Mouse (Mus musculus) limb, embryonic 11.5 days (tissue): ENCODE measurements around the gene Lrrk2. TPM values are rescaled to one million over a fixed set of nuclear protein-coding genes. Genes with fewer than 3 reads are reported as not detected.
A peak's percentile ranks its signal among the peaks of the same experiment; 100 is the strongest.

Source experiments
- ATAC-seq: fragments of 200-750 bp; cut with Nextera tagmentation; 2 replicates; pipeline ENCODE4 v1.8.0; 2017; ENCODE audit warnings: low read depth; ENCODE audit not compliant: insufficient number of reproducible peaks, low FRiP score, low TSS enrichment
- DNase-seq: peaks from one replicate; pipeline ENCODE4 v3.0.0-alpha.2; 2015; ENCODE audit warnings: low spot score
- H3K27ac ChIP-seq: fragments of 300-500 bp; sonication (generic); replicated peaks from 2 replicates; pipeline ENCODE4 v1.5.1; 2014; ENCODE audit warnings: low read depth, mild to moderate bottlenecking, low read length
- H3K27me3 ChIP-seq: fragments of 300-500 bp; sonication (generic); 2 replicates; pipeline ENCODE4 v1.6.1; 2014; ENCODE audit warnings: mild to moderate bottlenecking, low read length, mixed read lengths; ENCODE audit not compliant: control insufficient read depth, insufficient read depth
- H3K36me3 ChIP-seq: fragments of 300-500 bp; sonication (generic); 2 replicates; pipeline ENCODE4 v1.6.1; 2014; ENCODE audit warnings: mild to moderate bottlenecking, low read length, moderate library complexity, mixed read lengths; ENCODE audit not compliant: control insufficient read depth, insufficient read depth
- H3K4me1 ChIP-seq: fragments of 300-500 bp; sonication (generic); 2 replicates; pipeline ENCODE4 v1.6.1; 2014; ENCODE audit warnings: low read length, mixed read lengths; ENCODE audit not compliant: control insufficient read depth, insufficient read depth
- H3K4me2 ChIP-seq: fragments of 300-500 bp; sonication (generic); 2 replicates; pipeline ENCODE4 v1.6.1; 2014; ENCODE audit warnings: low read depth, mild to moderate bottlenecking, moderate library complexity; ENCODE audit not compliant: severe bottlenecking
- H3K4me3 ChIP-seq: fragments of 300-500 bp; sonication (generic); 2 replicates; pipeline ENCODE4 v1.5.1; 2014; ENCODE audit warnings: low read depth, low read length
- H3K9ac ChIP-seq: fragments of 300-500 bp; sonication (generic); 2 replicates; pipeline ENCODE4 v1.6.1; 2014; ENCODE audit warnings: mild to moderate bottlenecking, low read length
- H3K9me3 ChIP-seq: fragments of 300-500 bp; sonication (generic); 2 replicates; pipeline ENCODE4 v1.6.1; 2016; ENCODE audit warnings: low read length; ENCODE audit not compliant: control insufficient read depth
- WGBS: fragments of 180-500 bp; shearing (Covaris S2); extraction: QIAGEN DNeasy Blood & Tissue Kit; methylation state at CpG from one replicate; pipeline ENCODE4 v1.1.7; 2014; 5-methylcytosine and 5-hydroxymethylcytosine counted together
- polyA plus RNA-seq: library from polyadenylated mRNA; unstranded; fragments of >200 nt; fragmentation: Nextera tagmentation; extraction: Ambion mirVana; gene quantifications from 2 replicates; pipeline ENCODE4 v1.2.1, GENCODE M21; 2014

The Lrrk2 gene
- polyA plus RNA-seq, 1 experiment from 2014 or later = 3.8 TPM

DNA sequence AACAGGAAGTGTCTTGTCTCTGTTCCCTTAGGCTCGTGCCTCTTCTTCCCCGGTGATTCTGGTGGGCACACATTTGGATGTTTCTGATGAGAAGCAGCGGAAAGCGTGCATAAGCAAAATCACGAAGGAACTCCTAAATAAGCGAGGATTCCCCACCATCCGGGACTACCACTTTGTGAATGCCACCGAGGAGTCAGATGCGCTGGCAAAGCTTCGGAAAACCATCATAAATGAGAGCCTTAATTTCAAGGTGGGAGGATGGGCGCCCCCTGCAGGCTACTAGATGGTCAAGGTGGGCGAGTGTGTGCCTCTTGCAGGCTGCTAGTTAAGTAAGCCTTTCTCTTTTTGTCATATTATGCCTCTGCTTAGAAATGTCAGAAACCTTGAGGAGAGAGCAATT is 79.1 kb downstream of the Lrrk2 start:
- Histone ChIP-seq H3K27ac (no peak overlapping the region), H3K4me1 (no peaks in the 10 kb centered on the region), H3K9ac (no peak overlapping the region), H3K36me3 (no peaks in the 10 kb centered on the region), H3K4me2 (no peak overlapping the region), H3K4me3 (no peak overlapping the region), H3K9me3 (no peaks in the 10 kb centered on the region), H3K27me3 (no peaks in the 10 kb centered on the region)
- WGBS = 57% methylated on average over 12 of the region's 12 CpGs
- no peak for ATAC-seq
- DNase-seq = peak; percentile 54

DNA sequence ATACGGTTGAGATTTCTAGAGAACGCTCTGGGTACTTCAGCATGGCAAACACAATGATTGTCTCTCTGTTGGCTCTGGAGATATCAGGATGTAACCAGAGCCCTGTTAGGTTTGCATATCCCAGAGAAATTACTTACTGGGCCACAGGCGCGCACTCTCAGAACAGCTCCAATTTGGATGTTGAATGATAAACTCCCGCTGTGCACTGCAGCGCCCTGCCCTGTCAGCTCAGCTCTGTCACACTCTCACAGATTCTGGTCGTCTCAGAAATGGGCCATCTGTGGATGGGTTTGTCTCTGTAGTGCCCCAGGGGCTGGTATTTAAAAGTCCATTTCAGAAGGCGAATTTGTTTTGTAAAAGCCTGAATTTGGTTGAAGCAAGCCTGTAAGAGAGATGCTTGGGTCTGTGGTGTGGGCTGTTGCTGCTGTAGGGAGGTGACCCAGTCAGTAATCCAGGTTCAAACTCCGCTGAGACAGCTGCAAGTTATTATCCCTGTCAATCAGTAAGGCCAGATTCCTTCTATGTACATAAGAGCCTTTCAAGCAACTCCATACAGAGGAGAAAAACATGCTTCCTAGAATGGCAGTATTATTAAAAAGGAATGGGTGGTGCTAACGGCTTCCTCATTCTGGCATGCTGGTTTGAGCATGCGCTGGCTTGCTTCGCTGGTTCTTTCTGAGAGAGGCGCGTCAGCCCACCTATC is 80.6 kb downstream of the Lrrk2 start:
- no peak overlapping the region for H3K9ac ChIP-seq
- WGBS = 77% methylated on average over 14 of the region's 14 CpGs
- no peaks in the 10 kb centered on the region for H3K4me1 ChIP-seq
- H3K9me3 ChIP-seq = no peaks in the 10 kb centered on the region
- DNase-seq = peak; percentile 30
- no peak overlapping the region for H3K27ac ChIP-seq
- no peak overlapping the region for H3K4me2 ChIP-seq
- H3K4me3 ChIP-seq = no peak overlapping the region
- no peaks in the 10 kb centered on the region for H3K36me3 ChIP-seq
- no peaks in the 10 kb centered on the region for H3K27me3 ChIP-seq
- peak; percentile 52; the same call in 1 of the 2 replicates for ATAC-seq

DNA sequence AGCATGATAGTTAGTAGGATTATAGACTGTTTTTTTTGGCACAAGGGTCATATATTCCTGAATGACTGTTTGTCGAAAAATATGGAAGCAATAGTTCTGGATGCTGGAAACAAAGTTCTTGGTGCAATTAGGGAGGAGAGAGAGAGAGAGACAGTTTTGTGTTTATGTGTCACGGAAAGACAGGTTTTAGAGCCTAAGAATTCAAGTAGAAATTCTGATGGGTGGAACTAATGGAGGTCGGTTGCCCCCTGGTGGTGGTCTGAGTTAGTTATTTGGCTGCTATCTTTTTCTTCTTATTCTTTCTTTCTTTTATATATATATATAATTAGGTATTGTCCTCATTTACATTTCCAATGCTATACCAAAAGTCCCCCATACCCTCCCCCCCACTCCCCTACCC is 81.6 kb downstream of the Lrrk2 start:
- no peak overlapping the region for H3K4me3 ChIP-seq
- no peaks in the 10 kb centered on the region for H3K27me3 ChIP-seq
- DNase-seq (peak; percentile 73), ATAC-seq (no peak)
- H3K4me2 ChIP-seq = no peak overlapping the region
- H3K9me3 ChIP-seq = no peaks in the 10 kb centered on the region
- 26% methylated on average over 3 of the region's 3 CpGs for whole genome bisulfite sequencing
- no peak overlapping the region for H3K27ac ChIP-seq
- H3K36me3 ChIP-seq = no peaks in the 10 kb centered on the region
- no peaks in the 10 kb centered on the region for H3K4me1 ChIP-seq
- H3K9ac ChIP-seq = no peak overlapping the region

DNA sequence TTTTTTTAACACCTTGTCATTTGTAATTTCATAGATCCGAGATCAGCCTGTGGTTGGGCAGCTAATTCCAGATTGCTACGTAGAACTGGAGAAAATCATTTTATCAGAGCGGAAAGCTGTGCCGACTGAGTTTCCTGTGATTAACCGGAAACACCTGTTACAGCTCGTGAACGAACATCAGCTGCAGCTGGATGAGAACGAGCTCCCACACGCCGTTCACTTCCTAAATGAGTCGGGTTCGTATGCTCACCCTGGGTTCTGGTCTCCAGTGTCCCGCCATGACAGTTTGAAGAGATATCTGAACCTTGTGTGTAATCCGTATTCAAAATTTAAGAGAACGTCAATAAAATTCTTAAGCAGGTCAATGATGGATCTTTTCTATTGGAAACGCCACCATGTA is 82.8 kb downstream of the Lrrk2 start:
- H3K4me2 ChIP-seq = no peak overlapping the region

DNA sequence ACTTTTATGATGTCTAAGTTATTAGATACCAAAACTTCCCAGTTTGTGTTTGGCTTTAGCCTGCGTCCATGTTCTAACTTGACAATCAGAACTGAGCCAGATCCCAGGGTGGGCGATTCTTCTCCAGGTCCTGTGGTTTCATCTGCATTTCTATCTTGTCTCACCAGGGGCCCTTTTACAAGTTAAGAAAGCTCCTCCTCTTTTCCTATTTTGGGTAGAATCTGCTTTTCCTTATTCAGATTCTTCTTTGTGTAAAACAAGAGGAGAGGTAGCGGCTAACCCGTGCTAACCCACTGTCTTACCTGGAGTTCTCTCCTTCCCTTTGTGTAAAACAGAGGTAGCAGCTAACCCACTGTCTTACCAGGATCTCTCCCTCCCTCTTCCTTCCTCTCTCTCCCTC is 99.1 kb downstream of the Lrrk2 start:
- no peaks in the 10 kb centered on the region for H3K27me3 ChIP-seq
- H3K4me1 ChIP-seq = no peaks in the 10 kb centered on the region
- DNase-seq = no peak
- ATAC-seq = no peak
- no peak overlapping the region for H3K27ac ChIP-seq
- 47% methylated on average over 4 of the region's 4 CpGs for WGBS
- H3K4me3 ChIP-seq = no peak overlapping the region
- no peaks in the 10 kb centered on the region for H3K9me3 ChIP-seq
- H3K36me3 ChIP-seq = no peaks in the 10 kb centered on the region
- H3K9ac ChIP-seq = no peak overlapping the region
- no peak overlapping the region for H3K4me2 ChIP-seq

More for the DNA sequence above, 82.8 kb downstream of the Lrrk2 start:
- no peaks in the 10 kb centered on the region for H3K9me3 ChIP-seq
- no peak overlapping the region for H3K9ac ChIP-seq
- no peaks in the 10 kb centered on the region for H3K36me3 ChIP-seq
- ATAC-seq = peak; percentile 33; the same call in 1 of the 2 replicates
- H3K4me3 ChIP-seq = no peak overlapping the region
- WGBS = 29% methylated on average over 16 of the region's 16 CpGs
- no peaks in the 10 kb centered on the region for H3K4me1 ChIP-seq
- peak; percentile 48 for DNase-seq
- H3K27ac ChIP-seq = no peak overlapping the region
- H3K27me3 ChIP-seq = no peaks in the 10 kb centered on the region

DNA sequence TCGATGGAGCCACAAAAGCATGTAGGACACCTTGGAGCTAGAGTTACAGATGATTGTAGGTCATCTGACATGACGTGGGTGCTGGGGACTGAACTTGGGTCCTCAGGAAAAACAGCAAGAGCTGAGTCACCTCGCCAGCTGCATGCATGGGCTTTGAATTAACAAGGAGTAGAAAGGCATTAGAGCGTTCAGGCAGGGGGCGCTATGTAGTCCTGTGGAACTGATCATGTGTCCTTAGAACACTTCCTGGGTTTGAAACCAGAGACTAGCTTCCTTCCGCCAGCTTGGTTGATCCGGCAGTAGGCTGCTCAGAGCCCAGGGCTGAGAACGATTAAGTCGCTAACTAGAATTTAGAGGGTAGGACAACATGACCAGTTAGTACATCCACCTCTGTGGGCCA is 106.2 kb downstream of the Lrrk2 start:
- Histone ChIP-seq H3K27me3 (no peaks in the 10 kb centered on the region), H3K9ac (no peak overlapping the region), H3K27ac (no peak overlapping the region), H3K4me2 (no peak overlapping the region), H3K4me3 (no peak overlapping the region), H3K4me1 (no peaks in the 10 kb centered on the region), H3K9me3 (no peaks in the 10 kb centered on the region), H3K36me3 (no peaks in the 10 kb centered on the region)
- WGBS = 94% methylated on average over 9 of the region's 9 CpGs
- ATAC-seq = no peak
- no peak for DNase-seq

DNA sequence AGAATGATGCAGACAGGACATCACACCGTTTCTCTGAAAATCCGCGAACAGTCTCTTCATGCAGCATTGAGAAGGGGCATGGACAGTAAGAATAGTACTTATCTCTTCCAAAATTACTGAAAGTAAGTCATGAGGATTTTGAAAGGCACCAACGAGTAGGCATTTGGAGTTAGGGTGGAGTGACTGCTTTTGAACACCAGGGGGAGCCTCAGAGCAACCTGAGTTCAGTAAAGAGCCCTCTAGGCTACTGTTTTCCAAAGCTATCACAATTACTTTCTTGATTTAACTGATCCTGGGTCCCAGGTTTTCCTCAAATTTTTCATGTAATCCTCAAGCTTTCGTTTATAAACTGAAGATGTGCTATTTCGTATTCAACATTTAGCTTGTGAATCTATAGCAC is 108.2 kb downstream of the Lrrk2 start:
- Histone ChIP-seq H3K36me3 (no peaks in the 10 kb centered on the region), H3K27ac (no peak overlapping the region), H3K4me1 (no peaks in the 10 kb centered on the region), H3K4me3 (no peak overlapping the region), H3K27me3 (no peaks in the 10 kb centered on the region), H3K9ac (no peak overlapping the region), H3K9me3 (no peaks in the 10 kb centered on the region), H3K4me2 (no peak overlapping the region)
- ATAC-seq (no peak), DNase-seq (peak; percentile 62)
- 25% methylated on average over 6 of the region's 6 CpGs for WGBS

DNA sequence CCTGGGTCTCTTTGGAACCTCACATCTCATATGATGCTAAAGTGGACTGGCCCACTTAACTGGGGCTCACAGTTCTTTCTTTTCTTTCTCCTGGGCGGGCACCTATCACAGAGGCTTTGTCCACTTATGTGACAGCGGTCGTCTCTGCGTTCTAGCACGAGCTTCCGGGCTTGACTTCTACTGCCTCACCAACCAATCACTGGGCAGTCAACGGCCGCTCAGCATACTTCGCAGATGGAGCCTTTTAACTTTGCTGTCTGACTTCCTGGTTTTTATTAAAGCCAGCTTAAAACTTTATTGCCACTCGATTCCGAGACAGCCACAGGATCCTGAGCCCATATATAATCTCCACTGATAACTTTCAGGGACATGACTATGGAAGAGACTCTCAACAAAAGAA is 115.4 kb downstream of the Lrrk2 start:
- peak; percentile 68; the same call in 1 of the 2 replicates for ATAC-seq
- no peak overlapping the region for H3K27ac ChIP-seq
- H3K9me3 ChIP-seq = no peaks in the 10 kb centered on the region
- no peaks in the 10 kb centered on the region for H3K27me3 ChIP-seq
- peak; percentile 51 for DNase-seq
- WGBS = 20% methylated on average over 11 of the region's 11 CpGs
- no peaks in the 10 kb centered on the region for H3K4me1 ChIP-seq
- H3K4me2 ChIP-seq = no peak overlapping the region
- no peak overlapping the region for H3K9ac ChIP-seq
- H3K36me3 ChIP-seq = no peaks in the 10 kb centered on the region
- no peak overlapping the region for H3K4me3 ChIP-seq

DNA sequence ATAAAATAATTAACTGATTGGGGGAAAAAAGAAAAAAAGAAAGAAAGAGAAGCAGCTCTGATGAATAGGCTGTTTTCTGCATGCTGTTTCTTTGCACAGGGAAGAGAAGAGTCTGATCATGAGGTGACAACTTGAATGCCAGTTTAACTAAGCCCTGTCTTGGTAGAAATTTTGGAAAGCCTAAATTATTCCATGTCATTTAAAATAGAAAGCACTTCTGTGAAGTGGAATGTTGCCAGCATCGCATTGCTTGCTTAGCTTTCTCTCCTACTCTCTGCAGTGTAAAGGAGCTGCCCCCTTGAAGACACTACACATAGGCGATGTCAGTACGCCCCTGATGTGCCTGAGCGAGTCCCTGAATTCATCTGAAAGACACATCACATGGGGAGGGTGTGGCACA is 133.5 kb downstream of the Lrrk2 start:
- no peaks in the 10 kb centered on the region for H3K9me3 ChIP-seq
- H3K36me3 ChIP-seq = no peaks in the 10 kb centered on the region
- no peak overlapping the region for H3K27ac ChIP-seq
- H3K4me3 ChIP-seq = no peak overlapping the region
- no peak overlapping the region for H3K9ac ChIP-seq
- WGBS = 87% methylated on average over 4 of the region's 4 CpGs
- DNase-seq (no peak), ATAC-seq (no peak)
- no peak overlapping the region for H3K4me2 ChIP-seq
- H3K4me1 ChIP-seq = no peaks in the 10 kb centered on the region
- no peaks in the 10 kb centered on the region for H3K27me3 ChIP-seq
